Mouse (Mus musculus) embryonic facial prominence, embryonic 12.5 days (tissue): Measurements from ENCODE around the gene A630001G21Rik. TPM values are rescaled to one million over a fixed set of nuclear protein-coding genes. Genes with fewer than 3 reads are reported as not detected.

Experiments used
- ATAC-seq: fragments of 200-750 bp; cut with Nextera tagmentation; 2 replicates; pipeline ENCODE4 v1.8.0; 2017; ENCODE audit not compliant: insufficient number of reproducible peaks, insufficient read depth, low FRiP score, low TSS enrichment
- H3K27ac ChIP-seq: fragments of 300-500 bp; sonication (generic); 2 replicates; pipeline ENCODE4 v1.5.1; 2016; ENCODE audit warnings: mild to moderate bottlenecking
- H3K27me3 ChIP-seq: fragments of 300-500 bp; sonication (generic); 2 replicates; pipeline ENCODE4 v1.6.1; 2016; ENCODE audit warnings: mild to moderate bottlenecking, moderate library complexity
- H3K36me3 ChIP-seq: fragments of 300-500 bp; sonication (generic); 2 replicates; pipeline ENCODE4 v1.6.1; 2016; ENCODE audit warnings: mild to moderate bottlenecking
- H3K4me1 ChIP-seq: fragments of 300-500 bp; sonication (generic); 2 replicates; pipeline ENCODE4 v1.6.1; 2016
- H3K4me2 ChIP-seq: fragments of 300-500 bp; sonication (generic); replicated peaks from 2 replicates; pipeline ENCODE4 v1.6.1; 2016; ENCODE audit warnings: mild to moderate bottlenecking, moderate library complexity
- H3K4me3 ChIP-seq: fragments of 300-500 bp; sonication (generic); 2 replicates; pipeline ENCODE4 v1.5.1; 2016; ENCODE audit warnings: mild to moderate bottlenecking
- H3K9ac ChIP-seq: fragments of 300-500 bp; sonication (generic); 2 replicates; pipeline ENCODE4 v1.6.1; 2016; ENCODE audit warnings: mild to moderate bottlenecking, moderate library complexity
- H3K9me3 ChIP-seq: fragments of 300-500 bp; sonication (generic); 2 replicates; pipeline ENCODE4 v1.6.1; 2016; ENCODE audit warnings: mild to moderate bottlenecking, moderate library complexity
- WGBS: fragments of 180-500 bp; shearing (Covaris S2); methylation state at CpG from one replicate; pipeline ENCODE4 v1.1.7; 2016; 5-methylcytosine and 5-hydroxymethylcytosine counted together
- polyA plus RNA-seq: library from polyadenylated mRNA; unstranded; fragments of >200 nt; fragmentation: Nextera tagmentation; extraction: Ambion mirVana; gene quantifications from 2 replicates; pipeline ENCODE4 v1.2.1, GENCODE M21; 2016

The A630001G21Rik gene
- polyA plus RNA-seq, 1 experiment from 2014 or later, result 1.7 TPM

- no peak overlapping the region for H3K9ac ChIP-seq
- peaks cover 4% of the 10 kb centered on the region; the same call in 1 of the 2 replicates for H3K4me1 ChIP-seq
- H3K36me3 ChIP-seq, result no peaks in the 10 kb centered on the region
- no peak overlapping the region for H3K27ac ChIP-seq
- no peak for ATAC-seq
- H3K9me3 ChIP-seq, result no peaks in the 10 kb centered on the region
- no peak overlapping the region for H3K4me3 ChIP-seq
- H3K4me2 ChIP-seq, result no peak overlapping the region
- no peaks in the 10 kb centered on the region for H3K27me3 ChIP-seq
- 70% methylated on average over 6 of the region's 6 CpGs for WGBS
These were observed 48.0 kb downstream of the A630001G21Rik start for GRCm38 (mm10) chr1:85730471-85730870.

- H3K36me3 ChIP-seq, result no peaks in the 10 kb centered on the region
- H3K9me3 ChIP-seq, result no peaks in the 10 kb centered on the region
- no peak for ATAC-seq
- H3K4me3 ChIP-seq, result no peak overlapping the region
- no peaks in the 10 kb centered on the region for H3K27me3 ChIP-seq
- H3K4me1 ChIP-seq, result no peaks in the 10 kb centered on the region
- no peak overlapping the region for H3K27ac ChIP-seq
- 66% methylated on average over 10 of the region's 10 CpGs for WGBS
- no peak overlapping the region for H3K9ac ChIP-seq
- no peak overlapping the region for H3K4me2 ChIP-seq
These were observed 58.1 kb downstream of the A630001G21Rik start for GRCm38 (mm10) chr1:85720220-85720893.

- Histone ChIP-seq H3K36me3 (no peaks in the 10 kb centered on the region), H3K9ac (no peak overlapping the region), H3K4me2 (no peak overlapping the region), H3K9me3 (no peaks in the 10 kb centered on the region), H3K27ac (no peak overlapping the region), H3K4me1 (no peaks in the 10 kb centered on the region), H3K27me3 (no peaks in the 10 kb centered on the region), H3K4me3 (no peak overlapping the region)
- ATAC-seq, result no peak
- WGBS, result 75% methylated on average over 4 of the region's 4 CpGs
These were observed 59.4 kb downstream of the A630001G21Rik start for GRCm38 (mm10) chr1:85719049-85719448.

GRCm38 (mm10) chr1:85716447-85717027 is 61.9 kb downstream of the A630001G21Rik start:
- no peaks in the 10 kb centered on the region for H3K36me3 ChIP-seq
- no peak overlapping the region for H3K9ac ChIP-seq
- 52% methylated on average over 7 of the region's 7 CpGs for WGBS
- H3K27me3 ChIP-seq, result no peaks in the 10 kb centered on the region
- H3K4me2 ChIP-seq, result no peak overlapping the region
- ATAC-seq, result no peak
- no peaks in the 10 kb centered on the region for H3K9me3 ChIP-seq
- H3K4me3 ChIP-seq, result no peak overlapping the region
- H3K4me1 ChIP-seq, result no peaks in the 10 kb centered on the region
- no peak overlapping the region for H3K27ac ChIP-seq

GRCm38 (mm10) chr1:85714501-85714900 is 63.9 kb downstream of the A630001G21Rik start:
- no peak overlapping the region for H3K27ac ChIP-seq

GRCm38 (mm10) chr1:85706754-85707153 is 71.7 kb downstream of the A630001G21Rik start:
- ATAC-seq, result no peak
- H3K4me3 ChIP-seq, result no peak overlapping the region
- no peaks in the 10 kb centered on the region for H3K36me3 ChIP-seq
- H3K9ac ChIP-seq, result no peak overlapping the region
- no peak overlapping the region for H3K27ac ChIP-seq
- H3K4me2 ChIP-seq, result no peak overlapping the region
- H3K4me1 ChIP-seq, result no peaks in the 10 kb centered on the region
- H3K27me3 ChIP-seq, result no peaks in the 10 kb centered on the region
- no peaks in the 10 kb centered on the region for H3K9me3 ChIP-seq
- 87% methylated on average over 2 of the region's 2 CpGs for WGBS

More at GRCm38 (mm10) chr1:85714501-85714900, 63.9 kb downstream of the A630001G21Rik start:
- H3K9ac ChIP-seq, result no peak overlapping the region
- no peaks in the 10 kb centered on the region for H3K27me3 ChIP-seq
- no peaks in the 10 kb centered on the region for H3K36me3 ChIP-seq
- H3K9me3 ChIP-seq, result no peaks in the 10 kb centered on the region
- H3K4me1 ChIP-seq, result no peaks in the 10 kb centered on the region
- no peak overlapping the region for H3K4me2 ChIP-seq
- no peak for ATAC-seq
- H3K4me3 ChIP-seq, result no peak overlapping the region

- H3K4me3 ChIP-seq, result no peak overlapping the region
- no peak for ATAC-seq
- H3K4me2 ChIP-seq, result no peak overlapping the region
- no peak overlapping the region for H3K9ac ChIP-seq
- no peaks in the 10 kb centered on the region for H3K36me3 ChIP-seq
- H3K27ac ChIP-seq, result no peak overlapping the region
- no peaks in the 10 kb centered on the region for H3K9me3 ChIP-seq
- H3K27me3 ChIP-seq, result no peaks in the 10 kb centered on the region
- WGBS, result 97% methylated on average over 1 of the region's 1 CpGs
- H3K4me1 ChIP-seq, result no peaks in the 10 kb centered on the region
These were observed 72.9 kb downstream of the A630001G21Rik start for GRCm38 (mm10) chr1:85705552-85705951.

- Histone ChIP-seq H3K4me2 (peak overlapping the region; percentile 54), H3K4me1 (no peaks in the 10 kb centered on the region), H3K27me3 (no peaks in the 10 kb centered on the region), H3K9me3 (no peaks in the 10 kb centered on the region), H3K27ac (no peak overlapping the region), H3K4me3 (peak overlapping the region; percentile 34), H3K9ac (no peak overlapping the region; the same call in 1 of the 2 replicates), H3K36me3 (no peaks in the 10 kb centered on the region)
- peak; percentile 92 for ATAC-seq
- WGBS, result 32% methylated on average over 22 of the region's 22 CpGs
These were observed 74.9 kb downstream of the A630001G21Rik start for GRCm38 (mm10) chr1:85703245-85704186.

- H3K4me1 ChIP-seq, result no peaks in the 10 kb centered on the region
- no peak overlapping the region for H3K4me2 ChIP-seq
- H3K9ac ChIP-seq, result no peak overlapping the region
- no peaks in the 10 kb centered on the region for H3K9me3 ChIP-seq
- no peak overlapping the region for H3K4me3 ChIP-seq
- 73% methylated on average over 4 of the region's 4 CpGs for WGBS
- H3K36me3 ChIP-seq, result no peaks in the 10 kb centered on the region
- H3K27me3 ChIP-seq, result no peaks in the 10 kb centered on the region
- H3K27ac ChIP-seq, result no peak overlapping the region
- no peak for ATAC-seq
These were observed 75.9 kb downstream of the A630001G21Rik start for GRCm38 (mm10) chr1:85702531-85702930.

- Histone ChIP-seq H3K4me1 (no peaks in the 10 kb centered on the region), H3K36me3 (no peaks in the 10 kb centered on the region), H3K4me3 (no peak overlapping the region), H3K9me3 (no peaks in the 10 kb centered on the region), H3K27me3 (no peaks in the 10 kb centered on the region), H3K4me2 (no peak overlapping the region), H3K9ac (no peak overlapping the region), H3K27ac (no peak overlapping the region)
- no peak for ATAC-seq
- WGBS, result 76% methylated on average over 4 of the region's 4 CpGs
These were observed 80.5 kb downstream of the A630001G21Rik start for GRCm38 (mm10) chr1:85697721-85698493.

- H3K9me3 ChIP-seq, result no peaks in the 10 kb centered on the region
- H3K27ac ChIP-seq, result no peak overlapping the region
- no peaks in the 10 kb centered on the region for H3K4me1 ChIP-seq
- WGBS, result 70% methylated on average over 3 of the region's 3 CpGs
- H3K4me3 ChIP-seq, result no peak overlapping the region
- H3K9ac ChIP-seq, result no peak overlapping the region
- no peaks in the 10 kb centered on the region for H3K27me3 ChIP-seq
- no peaks in the 10 kb centered on the region for H3K36me3 ChIP-seq
- no peak for ATAC-seq
- no peak overlapping the region for H3K4me2 ChIP-seq
These were observed 82.8 kb downstream of the A630001G21Rik start for GRCm38 (mm10) chr1:85695646-85696045.
